Mouse (Mus musculus): ENCODE data around the gene Cers6. TPM values are rescaled to one million over a fixed set of nuclear protein-coding genes. Genes with fewer than 3 reads are reported as not detected.
A peak's percentile ranks its signal among the peaks of the same experiment; 100 is the strongest.

Gene Cers6
- polyA plus RNA-seq, 1 experiment from 2014 or later, result 74.4 TPM

DNA sequence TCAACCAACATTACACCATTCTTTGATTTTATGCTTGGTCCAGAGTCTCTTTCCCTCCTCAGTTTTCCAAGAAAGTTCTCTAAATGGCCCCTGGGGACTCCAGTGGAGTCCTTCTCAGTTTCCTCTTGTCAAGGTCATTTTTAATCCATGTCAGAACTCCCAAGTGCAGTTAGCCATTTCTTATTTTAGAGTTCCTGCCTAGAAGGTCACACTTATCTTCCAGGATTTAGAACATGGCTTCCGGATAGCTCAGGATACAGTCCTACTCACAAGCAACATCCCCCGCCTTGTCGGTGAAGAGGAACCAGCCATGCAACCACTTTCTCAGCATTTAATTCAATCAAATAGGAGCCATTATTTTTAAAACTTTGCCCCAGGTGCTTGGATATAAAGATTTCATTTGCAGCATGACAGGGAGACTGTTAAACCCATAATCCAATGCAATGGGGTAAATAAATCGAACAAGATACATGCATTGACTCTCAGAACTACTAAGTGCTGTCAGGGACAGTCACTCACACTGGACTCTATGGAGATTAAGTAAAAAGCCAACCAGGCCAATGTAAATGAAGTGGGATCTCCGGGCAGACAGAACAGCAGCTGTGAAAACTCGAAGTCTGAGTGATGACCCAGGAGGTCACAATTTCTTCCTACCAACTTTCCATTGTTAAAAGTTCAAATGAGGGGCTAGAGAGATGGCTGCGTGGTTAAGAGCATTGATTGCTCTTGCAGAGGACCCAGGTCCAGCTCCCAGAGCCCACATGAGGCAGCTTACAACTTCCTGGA lies 268.4 kb downstream of the Cers6 start:
- no peaks in the 10 kb centered on the region for H3K27me3 ChIP-seq (replicated peaks; ENCODE audit: control insufficient read depth, insufficient read depth, low read length)
- H3K9me3 ChIP-seq (ENCODE audit: control insufficient read depth, low read length), result no peaks in the 10 kb centered on the region
- H3K4me2 ChIP-seq (ENCODE audit: low read length), result no peak overlapping the region
- H3K4me3 ChIP-seq (replicated peaks; ENCODE audit: low read length), result no peak overlapping the region
- H3K9ac ChIP-seq (replicated peaks; ENCODE audit: low read depth, low read length), result no peak overlapping the region
- H3K4me1 ChIP-seq (replicated peaks; ENCODE audit: control insufficient read depth, insufficient read depth, low read length), result 0 out of 2 replicates have a peak, but pooled peaks cover 5% of the 10 kb centered on the region
- no peaks in the 10 kb centered on the region for H3K36me3 ChIP-seq (ENCODE audit: control insufficient read depth, insufficient read depth)
- no peak overlapping the region for H3K27ac ChIP-seq (ENCODE audit: low read length)
- no peak for ATAC-seq
- 85% methylated on average over 7 of the region's 7 CpGs for WGBS

DNA sequence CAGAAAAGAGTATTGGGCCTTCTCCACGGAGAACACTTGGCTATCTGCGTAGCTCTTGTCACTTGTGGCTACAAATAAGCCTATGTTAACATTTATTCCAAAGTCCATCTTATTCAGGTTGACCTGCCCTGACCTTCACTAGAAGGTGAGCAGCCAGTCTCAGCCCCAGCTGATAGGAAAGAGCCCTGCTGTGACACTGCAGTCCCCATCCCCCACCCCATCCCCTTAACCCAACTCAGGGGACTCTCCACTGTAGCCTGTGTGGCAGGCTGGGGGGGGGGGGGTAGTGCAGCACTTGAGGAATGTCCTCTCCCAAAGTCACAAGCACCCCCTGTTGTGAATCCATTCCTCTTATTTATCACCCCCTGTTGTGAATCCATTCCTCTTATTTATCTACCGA lies 270.8 kb downstream of the Cers6 start:
- Histone ChIP-seq H3K27me3 (replicated peaks; ENCODE audit: control insufficient read depth, insufficient read depth, low read length) (no peaks in the 10 kb centered on the region), H3K9ac (replicated peaks; ENCODE audit: low read depth, low read length) (no peak overlapping the region), H3K27ac (ENCODE audit: low read length) (no peak overlapping the region), H3K36me3 (ENCODE audit: control insufficient read depth, insufficient read depth) (no peaks in the 10 kb centered on the region), H3K4me2 (ENCODE audit: low read length) (no peak overlapping the region), H3K9me3 (ENCODE audit: control insufficient read depth, low read length) (no peaks in the 10 kb centered on the region), H3K4me1 (replicated peaks; ENCODE audit: control insufficient read depth, insufficient read depth, low read length) (0 out of 2 replicates have a peak, but pooled peaks cover 7% of the 10 kb centered on the region), H3K4me3 (replicated peaks; ENCODE audit: low read length) (no peak overlapping the region)
- 84% methylated on average over 3 of the region's 3 CpGs for WGBS
- ATAC-seq, result no peak

DNA sequence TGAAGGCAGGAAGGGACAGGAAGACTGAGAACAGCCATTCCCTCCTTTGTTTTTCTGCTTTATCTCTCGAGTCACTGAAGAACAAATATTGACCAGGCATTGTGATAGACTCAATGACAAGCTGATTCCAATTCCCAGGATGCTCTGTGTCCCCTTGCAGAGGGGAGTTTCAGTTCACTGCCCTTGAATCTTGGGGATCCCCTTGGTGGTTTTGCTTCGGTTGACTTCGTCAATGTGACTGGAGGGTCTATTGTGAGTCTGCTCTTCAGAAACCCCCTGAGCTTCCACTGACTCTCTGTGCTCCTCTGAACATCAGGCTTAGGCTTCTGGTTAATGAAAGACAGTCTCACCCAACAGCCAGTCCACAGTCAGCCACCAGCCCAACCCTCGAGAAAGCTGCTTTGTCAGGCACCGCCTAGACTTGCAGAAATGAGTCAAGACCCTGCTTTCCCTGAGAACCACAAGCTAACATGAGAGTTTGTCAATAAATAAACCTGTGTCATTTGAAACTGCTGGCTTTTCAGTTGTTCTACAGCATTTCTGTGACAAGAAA lies 271.3 kb downstream of the Cers6 start:
- Histone ChIP-seq H3K9ac (replicated peaks; ENCODE audit: low read depth, low read length) (no peak overlapping the region), H3K4me1 (replicated peaks; ENCODE audit: control insufficient read depth, insufficient read depth, low read length) (0 out of 2 replicates have a peak, but pooled peaks cover 7% of the 10 kb centered on the region), H3K4me2 (ENCODE audit: low read length) (no peak overlapping the region), H3K4me3 (replicated peaks; ENCODE audit: low read length) (no peak overlapping the region), H3K27me3 (replicated peaks; ENCODE audit: control insufficient read depth, insufficient read depth, low read length) (no peaks in the 10 kb centered on the region), H3K9me3 (ENCODE audit: control insufficient read depth, low read length) (no peaks in the 10 kb centered on the region), H3K36me3 (ENCODE audit: control insufficient read depth, insufficient read depth) (no peaks in the 10 kb centered on the region), H3K27ac (ENCODE audit: low read length) (no peak overlapping the region)
- 77% methylated on average over 5 of the region's 5 CpGs for WGBS
- no peak for ATAC-seq

DNA sequence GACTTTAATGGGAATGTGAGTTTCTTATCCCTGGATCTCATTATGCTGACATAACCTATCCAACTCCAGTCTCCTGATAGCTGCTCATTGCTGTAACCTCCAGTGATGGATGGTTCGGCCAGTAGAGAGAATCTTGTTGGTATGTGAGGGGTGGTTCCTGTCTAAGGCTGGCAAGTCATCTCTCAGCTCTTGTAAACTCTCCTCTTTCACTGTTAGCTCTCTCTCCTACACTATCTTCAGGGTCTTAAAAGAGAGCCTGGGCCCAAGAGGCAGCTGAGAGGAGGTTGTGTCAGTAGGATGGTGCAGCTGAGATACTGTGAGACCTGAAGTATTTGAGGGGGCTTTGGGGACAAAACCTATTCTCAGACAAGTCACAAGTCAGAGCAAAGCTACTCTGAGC lies 272.9 kb downstream of the Cers6 start:
- WGBS, result 95% methylated on average over 1 of the region's 1 CpGs
- ATAC-seq, result no peak
- H3K9me3 ChIP-seq (ENCODE audit: control insufficient read depth, low read length), result no peaks in the 10 kb centered on the region

DNA sequence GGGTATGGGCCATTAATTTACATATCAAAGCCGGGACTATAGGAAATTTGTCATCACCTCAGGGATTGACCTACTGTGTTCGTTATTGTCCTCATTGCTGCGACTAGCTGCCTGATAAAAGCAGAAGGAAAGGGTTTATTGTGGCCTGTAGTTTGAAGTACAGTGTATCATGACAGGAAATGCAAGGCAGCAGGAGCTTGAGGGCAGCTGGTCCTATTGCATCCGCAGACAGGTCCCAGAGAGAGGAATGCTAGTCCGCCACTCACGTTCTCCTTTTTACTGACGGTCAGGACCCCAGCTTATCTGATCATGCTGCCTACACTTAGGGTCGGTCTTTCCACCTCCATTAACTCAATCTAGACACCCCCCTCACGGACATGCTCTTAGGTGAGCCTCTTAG lies 273.7 kb downstream of the Cers6 start:
- no peak for ATAC-seq
- Histone ChIP-seq H3K9ac (replicated peaks; ENCODE audit: low read depth, low read length) (no peak overlapping the region), H3K4me1 (replicated peaks; ENCODE audit: control insufficient read depth, insufficient read depth, low read length) (0 out of 2 replicates have a peak, but pooled peaks cover 2% of the 10 kb centered on the region), H3K9me3 (ENCODE audit: control insufficient read depth, low read length) (no peaks in the 10 kb centered on the region), H3K36me3 (ENCODE audit: control insufficient read depth, insufficient read depth) (no peaks in the 10 kb centered on the region), H3K4me3 (replicated peaks; ENCODE audit: low read length) (no peak overlapping the region), H3K27ac (ENCODE audit: low read length) (no peak overlapping the region), H3K4me2 (ENCODE audit: low read length) (no peak overlapping the region), H3K27me3 (replicated peaks; ENCODE audit: control insufficient read depth, insufficient read depth, low read length) (no peaks in the 10 kb centered on the region)
- 71% methylated on average over 9 of the region's 9 CpGs for WGBS

More for the DNA sequence above, 272.9 kb downstream of the Cers6 start:
- Histone ChIP-seq H3K9ac (replicated peaks; ENCODE audit: low read depth, low read length) (no peak overlapping the region), H3K27me3 (replicated peaks; ENCODE audit: control insufficient read depth, insufficient read depth, low read length) (no peaks in the 10 kb centered on the region), H3K4me3 (replicated peaks; ENCODE audit: low read length) (no peak overlapping the region), H3K4me2 (ENCODE audit: low read length) (no peak overlapping the region), H3K4me1 (replicated peaks; ENCODE audit: control insufficient read depth, insufficient read depth, low read length) (0 out of 2 replicates have a peak, but pooled peaks cover 3% of the 10 kb centered on the region), H3K27ac (ENCODE audit: low read length) (no peak overlapping the region), H3K36me3 (ENCODE audit: control insufficient read depth, insufficient read depth) (no peaks in the 10 kb centered on the region)

DNA sequence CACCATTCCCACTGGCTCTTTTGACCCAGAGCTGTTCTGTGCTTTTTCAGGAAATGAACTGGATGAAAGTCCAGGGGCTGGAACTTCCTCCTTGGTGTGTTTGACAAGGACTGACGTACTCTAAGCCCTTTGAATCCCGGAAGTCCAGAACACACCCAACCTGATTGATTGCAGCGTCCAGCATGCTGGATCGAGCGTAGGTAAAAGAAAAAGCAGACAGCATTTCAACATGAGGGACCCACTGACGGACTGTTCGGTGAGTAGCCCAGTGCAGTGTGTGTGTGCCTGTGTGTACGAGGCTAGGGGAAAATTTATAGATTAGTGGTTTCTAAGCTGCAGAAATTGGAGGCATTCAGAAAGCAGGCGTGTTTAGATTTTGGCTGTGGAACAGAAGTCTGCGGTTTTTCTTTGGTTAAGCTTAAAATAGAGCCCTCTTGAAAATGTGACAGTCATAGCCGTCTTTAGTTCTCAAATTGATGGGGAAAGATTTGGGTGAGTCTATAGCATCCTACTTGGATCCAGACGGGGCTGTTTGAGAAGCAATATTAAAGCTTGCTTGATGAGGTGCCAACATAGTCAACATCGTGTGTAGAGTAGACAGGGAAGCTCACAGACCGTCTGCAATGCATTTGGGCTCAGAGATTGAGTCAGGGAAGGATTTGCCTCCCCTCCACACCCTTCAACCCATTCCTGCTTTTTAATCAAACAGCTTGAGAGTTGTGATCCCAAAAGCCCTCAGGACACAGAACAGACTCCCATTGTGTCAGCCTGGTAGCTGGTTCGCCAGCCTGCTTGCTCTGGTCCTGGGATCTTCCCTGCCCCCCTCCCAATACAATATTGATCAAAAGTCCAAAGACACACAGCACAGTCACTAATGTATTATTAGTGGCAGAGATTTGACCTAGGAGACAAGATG lies 274.7 kb downstream of the Cers6 start, which contains the start of gene Nostrin:
Gene Nostrin (plus strand): TSS at position 140 of the 916 bp plus-strand sequence.
- 0 out of 2 replicates have a peak, but pooled peaks cover 2% of the 10 kb centered on the region for H3K4me1 ChIP-seq (replicated peaks; ENCODE audit: control insufficient read depth, insufficient read depth, low read length)
- H3K9ac ChIP-seq (replicated peaks; ENCODE audit: low read depth, low read length), result no peak within 1 kb of the TSS
- H3K36me3 ChIP-seq (ENCODE audit: control insufficient read depth, insufficient read depth), result no peaks in the 10 kb centered on the region
- no peak within 1 kb of the TSS for H3K4me2 ChIP-seq (ENCODE audit: low read length)
- no peaks in the 10 kb centered on the region for H3K9me3 ChIP-seq (ENCODE audit: control insufficient read depth, low read length)
- ATAC-seq, result peak; percentile 79
- 72% methylated on average over 15 of the region's 15 CpGs for WGBS
- no peaks in the 10 kb centered on the region for H3K27me3 ChIP-seq (replicated peaks; ENCODE audit: control insufficient read depth, insufficient read depth, low read length)
- no peak within 1 kb of the TSS for H3K4me3 ChIP-seq (replicated peaks; ENCODE audit: low read length)
- peak within 1 kb of the TSS; percentile 20; the same call in 1 of the 2 replicates for H3K27ac ChIP-seq (ENCODE audit: low read length)

DNA sequence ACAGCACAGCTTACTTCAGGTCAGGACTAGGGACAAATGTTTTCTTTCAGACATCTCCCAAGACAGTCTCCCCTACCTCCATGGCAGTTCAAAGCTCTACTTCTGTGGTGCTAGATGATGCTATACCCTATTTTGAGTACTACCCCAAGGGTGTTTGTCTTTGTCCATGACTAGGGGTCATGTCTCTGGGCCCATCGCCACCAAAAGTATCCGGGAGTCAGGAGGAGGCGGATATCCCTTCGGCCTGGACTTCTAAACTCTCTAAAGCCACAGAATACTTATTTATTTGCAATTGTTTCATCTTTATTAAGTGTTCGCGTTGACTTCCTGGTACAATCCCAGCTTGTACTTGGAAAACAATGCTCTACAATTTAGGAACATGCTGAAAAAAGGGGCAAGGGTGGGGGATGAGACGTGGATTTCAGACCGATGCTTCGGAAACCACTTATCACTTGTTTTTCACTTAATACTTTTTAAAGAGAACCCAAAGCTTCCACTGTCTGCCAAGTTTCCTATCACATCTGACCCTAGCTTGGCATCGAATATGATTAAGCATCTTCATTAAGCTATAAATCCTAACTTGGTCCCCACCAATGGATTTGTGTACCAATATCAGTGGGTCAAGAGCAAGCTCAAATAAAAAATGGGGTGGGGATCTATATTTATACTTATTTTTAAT lies 276.3 kb downstream of the Cers6 start:
- WGBS, result 87% methylated on average over 10 of the region's 10 CpGs
- no peak overlapping the region for H3K4me2 ChIP-seq (ENCODE audit: low read length)

DNA sequence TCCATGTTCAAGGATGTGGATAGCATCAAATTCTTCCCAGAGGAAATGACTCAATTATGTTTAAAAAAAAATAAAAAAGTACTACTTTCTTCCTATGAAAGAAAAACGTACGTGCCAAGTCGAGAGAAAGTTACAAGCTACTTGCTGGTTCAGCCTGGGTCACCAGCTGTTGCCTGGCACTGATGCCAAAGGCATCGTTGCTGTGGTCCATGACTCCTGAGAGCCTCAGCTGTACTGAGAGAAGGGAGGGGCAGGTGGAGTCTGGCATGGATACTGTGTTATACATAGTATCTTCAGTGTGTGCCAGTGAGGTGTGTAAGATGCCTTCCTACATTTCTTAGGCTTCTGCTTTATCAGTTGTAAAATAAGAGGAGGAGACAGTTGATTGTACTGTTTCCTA lies 277.5 kb downstream of the Cers6 start:
- WGBS, result 69% methylated on average over 4 of the region's 4 CpGs
- Histone ChIP-seq H3K27ac (ENCODE audit: low read length) (no peak overlapping the region), H3K4me1 (replicated peaks; ENCODE audit: control insufficient read depth, insufficient read depth, low read length) (0 out of 2 replicates have a peak, but pooled peaks cover 2% of the 10 kb centered on the region), H3K4me3 (replicated peaks; ENCODE audit: low read length) (no peak overlapping the region), H3K9ac (replicated peaks; ENCODE audit: low read depth, low read length) (no peak overlapping the region), H3K9me3 (ENCODE audit: control insufficient read depth, low read length) (no peaks in the 10 kb centered on the region), H3K36me3 (ENCODE audit: control insufficient read depth, insufficient read depth) (no peaks in the 10 kb centered on the region), H3K4me2 (ENCODE audit: low read length) (no peak overlapping the region), H3K27me3 (replicated peaks; ENCODE audit: control insufficient read depth, insufficient read depth, low read length) (no peaks in the 10 kb centered on the region)
- 0 out of 2 replicates have a peak, but pooled peaks have one; percentile 46 for ATAC-seq

More for the DNA sequence above, 276.3 kb downstream of the Cers6 start:
- H3K4me3 ChIP-seq (replicated peaks; ENCODE audit: low read length), result no peak overlapping the region
- no peaks in the 10 kb centered on the region for H3K36me3 ChIP-seq (ENCODE audit: control insufficient read depth, insufficient read depth)
- H3K9me3 ChIP-seq (ENCODE audit: control insufficient read depth, low read length), result no peaks in the 10 kb centered on the region
- no peak overlapping the region for H3K27ac ChIP-seq (ENCODE audit: low read length)
- no peak for ATAC-seq
- no peak overlapping the region for H3K9ac ChIP-seq (replicated peaks; ENCODE audit: low read depth, low read length)
- 0 out of 2 replicates have a peak, but pooled peaks cover 2% of the 10 kb centered on the region for H3K4me1 ChIP-seq (replicated peaks; ENCODE audit: control insufficient read depth, insufficient read depth, low read length)
- H3K27me3 ChIP-seq (replicated peaks; ENCODE audit: control insufficient read depth, insufficient read depth, low read length), result no peaks in the 10 kb centered on the region
